Mouse (Mus musculus): ENCODE results near the gene Gadl1.

The Gadl1 gene

DNA sequence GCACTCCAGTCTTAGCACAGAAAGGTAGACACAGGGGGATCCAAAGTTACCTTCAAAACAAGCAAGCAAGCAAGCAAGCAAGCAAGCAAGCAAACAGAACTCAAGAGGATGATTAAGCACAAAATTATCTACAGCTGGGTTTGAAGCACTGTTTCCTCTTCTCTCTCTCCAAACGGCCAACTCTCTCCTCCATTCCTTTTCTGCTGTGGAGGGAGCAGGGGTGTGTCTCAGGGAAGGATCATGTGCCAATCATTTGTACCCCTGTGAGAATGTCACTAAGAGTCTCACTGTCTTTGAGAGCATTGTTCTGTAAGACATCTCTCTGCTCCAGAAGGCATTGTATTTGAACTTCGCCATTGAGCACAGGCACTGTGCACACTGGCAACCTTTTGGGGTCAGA lies 27.1 kb downstream of the Gadl1 start:
- no peak for DNase-seq (ENCODE audit: low spot score in 2 of 2)

- no peak for DNase-seq (ENCODE audit: low spot score in 2 of 2)
Measured at GRCm38 (mm10) chr9:115937915-115938314, 28.7 kb downstream of the Gadl1 start.

GRCm38 (mm10) chr9:115939420-115939819 lies 30.2 kb downstream of the Gadl1 start:
- DNase-seq (ENCODE audit: low spot score in 2 of 2), result no peak

GRCm38 (mm10) chr9:115941171-115941570 lies 31.9 kb downstream of the Gadl1 start:
- DNase-seq (ENCODE audit: low spot score in 2 of 2), result no peak

DNA sequence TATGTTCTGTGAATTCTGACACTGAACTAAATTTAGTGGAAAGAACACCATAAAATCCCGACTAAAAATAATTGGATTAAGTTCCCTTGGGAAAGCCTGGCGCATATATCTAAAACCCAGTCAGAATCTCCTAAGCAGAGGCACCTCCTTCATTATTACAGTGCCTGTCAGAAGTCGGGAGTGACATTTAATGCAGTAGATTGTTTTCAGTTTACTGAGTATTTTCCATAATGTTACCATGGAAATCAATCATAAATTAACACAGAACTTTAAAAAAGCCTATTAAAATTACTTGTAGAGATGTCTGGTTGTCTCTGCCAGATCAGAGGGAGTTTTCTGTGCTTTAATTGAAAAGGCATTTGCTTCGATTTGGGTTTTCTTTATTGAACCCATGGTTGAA lies 33.2 kb downstream of the Gadl1 start:
- DNase-seq (ENCODE audit: low spot score in 2 of 2), result no peak

- DNase-seq (ENCODE audit: low spot score in 2 of 2), result no peak
Measured at GRCm38 (mm10) chr9:115942989-115943388, 33.7 kb downstream of the Gadl1 start.

DNA sequence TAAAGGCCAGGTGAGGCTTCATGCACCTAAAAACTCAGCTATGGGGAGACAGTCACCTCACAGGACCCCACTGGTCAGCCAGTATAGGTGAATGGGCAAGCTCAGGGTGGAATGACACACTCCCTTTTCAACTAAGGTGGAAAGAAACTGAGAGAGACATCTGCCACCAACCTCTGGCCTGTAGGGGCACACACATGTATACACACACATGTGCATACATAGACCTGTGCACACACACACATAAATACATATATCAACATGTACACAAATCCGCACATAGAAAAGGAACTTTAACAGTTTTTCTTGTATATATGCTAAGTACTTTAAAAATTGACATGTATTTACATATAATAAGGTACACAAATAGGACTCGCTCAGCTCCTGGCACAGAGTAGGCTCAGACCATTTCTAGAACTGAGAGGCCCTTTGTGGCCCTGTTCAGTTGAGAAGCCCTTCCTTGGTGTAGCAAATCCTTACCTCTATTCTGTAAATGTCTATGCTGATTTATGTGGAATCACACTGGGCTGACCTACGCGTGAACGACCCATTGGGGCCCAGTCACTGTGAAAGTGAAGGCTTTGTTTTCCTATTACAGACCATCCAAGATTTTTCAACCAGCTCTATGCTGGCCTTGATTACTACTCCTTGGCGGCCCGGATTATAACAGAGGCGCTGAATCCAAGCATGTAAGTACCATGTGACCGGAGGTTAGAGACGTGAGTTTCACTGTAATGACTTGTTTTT lies 34.5 kb downstream of the Gadl1 start:
- DNase-seq (ENCODE audit: low spot score in 2 of 2), result no peak

DNA sequence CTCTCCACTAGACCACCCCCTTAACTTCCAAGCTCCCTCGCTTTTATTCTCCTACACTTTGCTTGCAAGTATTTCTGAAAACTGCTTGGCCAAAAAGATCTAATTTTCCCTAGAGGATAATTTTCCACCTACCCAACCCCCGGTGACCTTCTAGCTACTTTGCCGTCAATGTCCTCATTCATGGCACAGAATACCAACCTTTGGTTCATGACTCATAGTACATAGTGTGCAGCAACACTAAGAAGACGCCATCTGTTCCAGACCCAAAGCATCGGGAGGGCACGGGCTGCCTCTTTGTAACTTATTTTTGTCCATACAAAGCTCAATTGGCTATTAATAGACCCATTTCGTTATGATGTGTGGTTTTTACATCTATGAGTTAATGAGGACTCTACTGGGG lies 55.8 kb downstream of the Gadl1 start:
- no peak for DNase-seq (ENCODE audit: low spot score in 2 of 2)

GRCm38 (mm10) chr9:115966116-115966515 lies 56.9 kb downstream of the Gadl1 start:
- no peak for DNase-seq (ENCODE audit: low spot score in 2 of 2)

DNA sequence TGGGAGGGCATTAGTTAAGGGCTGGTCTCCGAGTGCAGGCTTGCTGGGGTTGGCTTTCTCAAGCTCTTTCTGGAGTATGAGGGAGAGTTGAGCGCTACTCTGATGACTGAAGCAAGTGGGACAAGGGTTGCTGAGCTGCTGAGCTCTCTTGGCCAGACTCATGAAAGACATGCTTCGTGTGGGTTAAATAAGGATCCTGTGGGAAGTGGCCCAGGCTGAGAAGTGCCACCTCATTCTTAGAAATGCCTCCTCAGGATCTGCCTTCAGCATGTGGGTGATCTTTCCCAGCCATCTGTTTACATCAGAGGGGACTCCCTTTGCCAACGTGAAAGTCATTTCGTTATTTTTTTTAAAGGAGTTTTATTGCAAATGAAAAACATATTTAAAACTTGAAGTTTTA lies 57.5 kb downstream of the Gadl1 start:
- DNase-seq (ENCODE audit: low spot score in 2 of 2), result no peak

DNA sequence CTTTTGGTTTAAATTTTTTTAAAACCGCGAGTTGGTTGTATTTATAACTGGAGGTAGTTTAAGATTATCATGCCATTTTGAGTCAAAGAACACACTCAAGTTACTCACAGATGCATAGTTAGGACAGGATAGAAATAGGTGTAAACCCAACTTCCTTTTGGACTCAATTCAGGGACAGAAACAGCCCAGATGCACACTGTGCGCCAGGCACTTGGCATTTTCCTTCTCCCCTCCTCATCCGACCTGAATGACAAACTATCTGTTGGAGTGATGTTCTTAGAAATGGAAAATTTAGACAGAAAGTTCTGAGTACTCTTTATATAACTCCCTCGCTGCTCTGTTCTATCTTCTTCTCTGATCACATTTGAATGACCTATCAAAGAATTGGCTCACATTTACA lies 58.4 kb downstream of the Gadl1 start:
- no peak for DNase-seq (ENCODE audit: low spot score in 2 of 2)

GRCm38 (mm10) chr9:115976901-115977300 lies 67.6 kb downstream of the Gadl1 start:
- DNase-seq (ENCODE audit: low spot score in 2 of 2), result no peak

DNA sequence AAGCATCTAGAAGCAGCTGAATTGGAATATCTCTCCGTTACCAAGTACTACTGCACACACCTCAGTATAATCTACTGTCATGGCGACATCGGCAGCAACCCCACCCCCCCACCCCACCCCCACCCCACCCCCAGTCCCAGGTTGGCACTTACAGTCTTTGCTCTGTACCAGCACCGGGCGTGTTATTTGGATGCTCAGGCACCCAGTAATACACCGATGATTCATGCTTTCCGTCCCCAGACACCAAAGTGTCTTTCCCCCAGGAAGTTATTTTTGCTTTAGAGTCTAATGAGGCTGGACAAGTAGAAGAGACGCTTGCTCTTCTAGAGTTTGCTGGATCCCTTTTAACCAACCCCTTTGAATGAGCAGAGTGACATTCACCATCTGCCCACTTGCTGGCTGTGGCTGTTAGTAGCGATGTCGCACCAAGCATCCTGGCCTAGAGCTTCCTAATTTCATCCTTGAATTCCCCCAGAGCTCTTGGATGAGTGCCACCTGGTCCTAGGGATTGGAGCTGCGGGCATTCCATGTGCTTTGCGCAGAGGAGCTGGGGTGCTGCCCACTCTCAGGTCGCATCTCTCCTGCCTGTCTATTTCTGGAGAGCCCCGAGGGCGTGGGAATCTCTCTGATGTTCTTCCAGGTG lies 68.5 kb downstream of the Gadl1 start:
- no peak for DNase-seq (ENCODE audit: low spot score in 2 of 2)

DNA sequence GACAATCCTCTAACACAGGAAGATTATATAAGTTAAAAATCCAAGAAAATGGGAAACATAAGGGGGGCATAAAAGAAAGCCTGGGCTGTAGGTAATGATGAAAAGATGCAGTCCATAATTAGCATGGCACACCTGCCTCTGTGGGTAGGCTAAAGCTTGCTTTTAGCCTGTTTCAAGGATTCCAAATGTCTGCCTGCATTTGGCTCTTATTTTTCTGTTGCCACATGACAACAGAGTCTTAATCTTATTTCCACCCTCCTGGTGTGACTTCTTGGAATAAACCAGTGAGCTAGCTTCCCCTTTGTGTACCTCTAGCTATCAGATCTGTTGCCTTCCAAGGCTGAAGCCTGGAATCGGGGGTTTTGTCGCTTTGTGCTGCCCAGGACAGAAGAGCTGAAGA lies 69.2 kb downstream of the Gadl1 start:
- no peak for DNase-seq (ENCODE audit: low spot score in 2 of 2)

- DNase-seq (ENCODE audit: low spot score in 2 of 2), result no peak
Measured at GRCm38 (mm10) chr9:115990661-115991060, 81.4 kb downstream of the Gadl1 start.

DNA sequence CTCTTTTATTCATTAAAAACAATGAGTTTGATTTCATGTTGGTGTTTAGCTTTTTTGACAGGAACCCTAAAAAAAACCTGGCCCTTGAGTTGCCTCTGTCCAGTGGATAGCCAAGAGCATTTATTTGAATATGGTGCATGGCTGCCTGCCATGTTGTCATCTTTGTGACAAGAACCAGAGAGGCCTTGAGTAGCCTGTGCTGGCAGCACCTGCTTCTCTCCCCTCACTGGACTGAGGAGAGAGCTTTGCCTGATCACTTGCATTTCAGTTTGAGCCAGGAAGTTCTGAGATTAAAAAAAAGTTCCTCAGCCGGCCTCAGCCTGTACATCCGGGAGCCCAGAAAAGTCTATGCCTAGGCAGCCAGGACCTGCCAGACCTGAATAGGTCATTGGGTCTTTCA lies 85.5 kb downstream of the Gadl1 start:
- DNase-seq (ENCODE audit: low spot score in 2 of 2), result no peak

- DNase-seq (ENCODE audit: low spot score in 2 of 2), result no peak
Measured at GRCm38 (mm10) chr9:115995856-115996560, 86.8 kb downstream of the Gadl1 start.

GRCm38 (mm10) chr9:115998383-115998782 lies 89.1 kb downstream of the Gadl1 start:
- no peak for DNase-seq (ENCODE audit: low spot score in 2 of 2)

- no peak for DNase-seq (ENCODE audit: low spot score in 2 of 2)
Measured at GRCm38 (mm10) chr9:115999361-115999990, 90.2 kb downstream of the Gadl1 start.

DNA sequence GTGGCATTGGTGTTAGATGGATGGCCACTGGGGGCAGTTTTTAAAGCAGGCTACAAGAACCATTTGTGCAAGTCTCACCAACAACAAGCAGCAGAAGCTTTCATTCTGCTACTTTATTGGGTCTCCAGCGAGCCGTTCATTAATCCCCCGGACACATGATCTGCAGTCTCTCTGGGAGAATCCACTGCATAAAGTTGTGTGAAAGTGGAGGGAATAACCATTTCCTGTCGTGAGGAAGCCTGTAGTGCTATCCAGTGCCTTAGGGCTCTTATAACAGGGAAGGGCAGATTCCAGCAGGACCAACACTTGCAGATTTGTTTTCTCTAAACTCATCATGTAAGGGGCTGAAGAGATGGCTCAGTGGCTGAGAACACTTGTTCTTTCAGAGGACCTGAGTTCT lies 104.7 kb downstream of the Gadl1 start:
- no peak for DNase-seq (ENCODE audit: low spot score in 2 of 2)

DNA sequence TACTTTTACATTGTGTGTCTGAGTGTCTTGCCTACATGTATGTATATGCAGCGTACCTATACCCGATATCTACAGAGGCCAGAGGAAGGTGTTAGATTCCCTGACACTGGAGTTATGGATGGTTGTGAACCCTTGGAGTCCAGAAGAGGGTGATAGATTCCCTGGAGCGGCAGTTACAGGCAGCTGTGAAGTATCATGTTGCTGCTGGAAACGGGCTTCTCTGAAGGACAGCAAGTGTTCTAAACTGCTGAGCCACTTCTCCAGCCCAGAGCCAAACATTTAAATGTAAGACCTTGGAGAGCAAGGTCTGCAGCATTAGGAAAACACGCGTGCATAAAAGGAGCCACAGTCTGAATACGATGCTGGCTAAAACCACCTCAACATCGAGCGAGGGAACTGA lies 107.0 kb downstream of the Gadl1 start:
- DNase-seq (ENCODE audit: low spot score in 2 of 2), result no peak

GRCm38 (mm10) chr9:116017091-116017490 lies 107.8 kb downstream of the Gadl1 start:
- DNase-seq (ENCODE audit: low spot score in 2 of 2), result no peak

- DNase-seq (ENCODE audit: low spot score in 2 of 2), result no peak
Measured at GRCm38 (mm10) chr9:116018586-116018985, 109.3 kb downstream of the Gadl1 start.

All from spleen, postnatal 36 days (tissue).